Mouse (Mus musculus) spleen, postnatal 36 days (tissue): Measurements from ENCODE around the gene Glrx.

Experiments used
- DNase-seq, 2 experiments: peaks; one replicate each; pipeline ENCODE4 v3.0.0; 2022; ENCODE audit warnings: low spot score in 2 of 2, mixed read lengths in 1 of 2

Glrx gene

GRCm38 (mm10) chr13:75883792-75884191 lies 44.1 kb downstream of the Glrx start:
- no peak for DNase-seq

DNA sequence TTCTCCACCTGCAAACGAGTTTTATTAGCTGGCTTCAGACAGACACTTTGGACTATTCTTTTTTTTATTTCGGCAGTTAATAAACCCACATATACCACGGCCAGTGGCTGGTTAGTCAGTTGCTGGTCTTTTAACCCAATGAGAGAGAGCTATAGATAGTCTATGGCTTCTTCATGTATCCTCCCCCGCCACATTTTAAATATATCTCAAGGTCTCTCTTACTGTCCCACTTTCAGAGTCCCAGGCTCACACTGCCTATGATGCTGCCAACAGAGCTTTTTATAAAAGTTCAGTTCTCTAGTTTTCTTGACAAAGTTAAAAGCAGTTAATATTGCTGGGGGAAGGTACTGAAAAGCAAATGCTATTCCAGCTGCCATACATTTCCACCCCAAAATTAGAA lies 52.2 kb downstream of the Glrx start:
- no peak for DNase-seq

- no peak for DNase-seq
Observed at GRCm38 (mm10) chr13:75892291-75892690, 52.6 kb downstream of the Glrx start.

- DNase-seq, result peak in 1 of 2 experiments; percentile 6
Observed at GRCm38 (mm10) chr13:75892876-75893275, 53.2 kb downstream of the Glrx start.
